Mouse (Mus musculus): ENCODE results near the gene Wdr74. TPM values are rescaled to one million over a fixed set of nuclear protein-coding genes. Genes with fewer than 3 reads are reported as not detected.
A peak's percentile ranks its signal among the peaks of the same experiment; 100 is the strongest.

The Wdr74 gene
- polyA plus RNA-seq, 1 experiment from 2014 or later, result 53.5 TPM

DNA sequence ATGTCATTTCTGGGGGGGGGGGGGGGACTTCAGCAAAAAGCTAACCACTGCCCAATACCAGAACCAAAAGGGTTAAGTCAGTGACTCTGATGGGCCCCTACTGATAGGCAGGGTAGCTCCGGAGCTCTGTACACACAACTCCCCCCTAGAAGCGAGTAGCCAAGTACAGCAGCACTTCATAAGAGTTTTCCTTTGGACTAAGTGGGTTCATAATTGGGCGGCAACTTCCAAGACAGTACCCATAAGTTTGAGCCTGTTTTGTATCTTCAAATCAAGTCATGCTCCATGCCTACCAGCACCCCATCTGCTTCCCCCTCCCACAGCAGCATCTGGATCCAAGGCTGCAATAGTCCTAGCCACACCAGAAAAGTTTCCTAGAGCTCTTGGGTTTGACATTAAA, 20.0 kb downstream of the Wdr74 start:
- 51% methylated on average over 3 of the region's 3 CpGs for WGBS
- H3K9me3 ChIP-seq (replicated peaks; ENCODE audit: control insufficient read depth, low read length), result no peaks in the 10 kb centered on the region

DNA sequence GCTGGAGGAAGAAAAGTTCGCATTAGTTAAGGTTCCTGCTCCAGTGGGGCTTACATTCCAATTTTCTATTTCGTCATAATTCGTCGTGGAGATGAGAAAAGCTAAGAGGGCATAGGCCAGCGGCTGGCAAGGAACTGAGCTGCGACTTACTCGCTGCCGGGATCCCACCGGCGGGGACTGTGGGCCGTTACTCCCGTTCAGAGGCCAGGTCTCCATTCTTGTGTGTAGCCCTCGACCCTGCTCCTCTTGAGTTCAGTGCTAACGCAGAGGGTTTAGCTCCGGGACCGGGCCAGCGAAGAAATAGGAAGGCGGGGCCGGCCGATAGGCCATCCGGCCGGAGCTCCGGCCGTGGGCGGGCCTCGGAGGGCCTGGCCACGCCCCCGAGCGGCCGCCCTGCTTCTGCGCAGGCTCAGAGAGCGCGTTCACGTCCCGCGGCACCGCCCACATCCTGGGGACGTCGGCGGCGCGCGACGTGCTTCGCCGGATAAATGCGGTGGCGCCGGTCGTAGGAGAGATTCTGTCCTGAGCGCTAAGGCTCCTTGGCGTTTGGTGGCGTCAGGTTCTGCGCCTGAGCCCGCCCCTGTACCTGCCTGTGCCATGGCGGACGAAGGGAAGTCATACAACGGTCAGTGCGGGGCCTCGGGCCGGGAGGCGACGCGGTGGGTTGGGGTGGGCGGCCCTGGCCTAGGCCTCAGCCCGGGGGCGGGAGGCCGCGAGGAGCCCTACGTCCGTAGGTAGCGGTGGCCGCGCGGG, 21.2 kb downstream of the Wdr74 start, which contains the start of gene Nxf1:
TSS of gene Nxf1 (plus strand) at position 439 of the 753 bp plus-strand sequence.
- Histone ChIP-seq H3K4me1 (ENCODE audit: control insufficient read depth, insufficient read depth, low read length) (peaks cover 22% of the 10 kb centered on the region), H3K4me2 (ENCODE audit: low read depth, low read length) (peak within 1 kb of the TSS; percentile 88), H3K9ac (ENCODE audit: low read length) (peak within 1 kb of the TSS; percentile 95), H3K4me3 (ENCODE audit: low read length) (peak within 1 kb of the TSS; percentile 77), H3K27me3 (ENCODE audit: control insufficient read depth, insufficient read depth, low read length) (no peaks in the 10 kb centered on the region), H3K27ac (ENCODE audit: low read length) (peak within 1 kb of the TSS; percentile 83), H3K36me3 (ENCODE audit: control insufficient read depth, insufficient read depth) (peaks cover 21% of the 10 kb centered on the region), H3K9me3 (replicated peaks; ENCODE audit: control insufficient read depth, low read length) (no peaks in the 10 kb centered on the region)
- under 1% methylated on average over 75 of the region's 75 CpGs for WGBS
- peak; percentile 95 for ATAC-seq (replicated peaks; ENCODE audit: extremely low read depth, insufficient read depth, low FRiP score)

More for the DNA sequence above, 20.0 kb downstream of the Wdr74 start:
- H3K4me3 ChIP-seq (ENCODE audit: low read length), result no peak overlapping the region
- H3K36me3 ChIP-seq (ENCODE audit: control insufficient read depth, insufficient read depth), result peaks cover 32% of the 10 kb centered on the region
- no peaks in the 10 kb centered on the region for H3K27me3 ChIP-seq (ENCODE audit: control insufficient read depth, insufficient read depth, low read length)
- peaks cover 22% of the 10 kb centered on the region for H3K4me1 ChIP-seq (ENCODE audit: control insufficient read depth, insufficient read depth, low read length)
- H3K27ac ChIP-seq (ENCODE audit: low read length), result no peak overlapping the region
- peak overlapping the region; percentile 80; the same call in 1 of the 2 replicates for H3K4me2 ChIP-seq (ENCODE audit: low read depth, low read length)
- no peak for ATAC-seq (replicated peaks; ENCODE audit: extremely low read depth, insufficient read depth, low FRiP score)
- peak overlapping the region; percentile 95 for H3K9ac ChIP-seq (ENCODE audit: low read length)

DNA sequence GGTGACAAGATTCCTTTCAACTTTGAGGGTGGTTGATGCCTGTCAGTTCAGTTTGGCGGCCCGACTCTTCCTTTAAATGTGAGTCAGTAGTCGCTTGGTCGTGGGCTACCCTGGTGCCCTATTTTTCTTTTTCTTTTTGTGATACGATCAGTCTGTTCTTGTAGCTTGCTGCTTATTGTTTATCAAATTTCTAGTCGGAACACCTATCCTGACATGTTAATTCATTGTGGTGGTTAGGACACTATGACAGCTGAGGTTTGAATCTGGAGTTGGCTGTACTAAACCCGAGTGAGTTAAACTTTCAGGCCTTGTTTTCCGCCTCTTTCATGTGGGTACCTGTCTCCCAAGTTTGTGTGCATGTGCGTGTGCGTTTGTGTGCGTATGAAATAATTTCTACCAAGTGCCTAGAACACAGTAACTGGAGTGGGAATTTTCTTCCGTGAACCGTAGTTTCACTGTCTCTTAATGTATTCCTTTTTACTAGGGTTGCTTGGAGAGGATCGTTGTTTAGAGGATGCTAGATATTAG, 21.9 kb downstream of the Wdr74 start:
- WGBS, result 3% methylated on average over 14 of the region's 14 CpGs
- no peak for ATAC-seq (replicated peaks; ENCODE audit: extremely low read depth, insufficient read depth, low FRiP score)
- peak overlapping the region; percentile 88 for H3K4me2 ChIP-seq (ENCODE audit: low read depth, low read length)
- H3K9ac ChIP-seq (ENCODE audit: low read length), result peak overlapping the region; percentile 95
- H3K4me1 ChIP-seq (ENCODE audit: control insufficient read depth, insufficient read depth, low read length), result peaks cover 22% of the 10 kb centered on the region
- no peaks in the 10 kb centered on the region for H3K9me3 ChIP-seq (replicated peaks; ENCODE audit: control insufficient read depth, low read length)
- peak overlapping the region; percentile 77 for H3K4me3 ChIP-seq (ENCODE audit: low read length)
- peaks cover 18% of the 10 kb centered on the region for H3K36me3 ChIP-seq (ENCODE audit: control insufficient read depth, insufficient read depth)
- peak overlapping the region; percentile 83 for H3K27ac ChIP-seq (ENCODE audit: low read length)
- no peaks in the 10 kb centered on the region for H3K27me3 ChIP-seq (ENCODE audit: control insufficient read depth, insufficient read depth, low read length)

DNA sequence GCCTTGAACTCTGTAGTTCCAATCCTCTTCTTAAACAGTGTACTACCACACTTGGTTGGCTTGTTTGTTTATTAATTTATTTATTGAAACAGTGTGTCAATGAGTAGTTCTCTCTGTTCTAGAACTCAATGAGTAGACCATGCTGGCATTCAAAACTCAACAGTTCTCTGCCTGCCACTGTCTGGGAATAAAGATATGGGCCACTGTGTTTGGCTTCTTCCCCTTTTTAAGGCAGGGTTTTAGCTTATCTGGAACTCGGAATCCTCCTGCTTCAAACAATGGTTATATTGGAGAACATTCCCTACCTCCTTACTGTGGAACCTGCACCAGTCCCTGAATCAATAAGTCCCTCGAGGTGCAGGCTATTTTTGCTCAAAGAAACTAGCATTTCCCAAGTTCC, 23.3 kb downstream of the Wdr74 start:
- 78% methylated on average over 2 of the region's 2 CpGs for WGBS
- Histone ChIP-seq H3K27ac (ENCODE audit: low read length) (no peak overlapping the region), H3K9ac (ENCODE audit: low read length) (no peak overlapping the region), H3K4me1 (ENCODE audit: control insufficient read depth, insufficient read depth, low read length) (peaks cover 22% of the 10 kb centered on the region), H3K4me2 (ENCODE audit: low read depth, low read length) (no peak overlapping the region), H3K36me3 (ENCODE audit: control insufficient read depth, insufficient read depth) (peaks cover 22% of the 10 kb centered on the region), H3K4me3 (ENCODE audit: low read length) (no peak overlapping the region), H3K9me3 (replicated peaks; ENCODE audit: control insufficient read depth, low read length) (no peaks in the 10 kb centered on the region), H3K27me3 (ENCODE audit: control insufficient read depth, insufficient read depth, low read length) (no peaks in the 10 kb centered on the region)
- no peak for ATAC-seq (replicated peaks; ENCODE audit: extremely low read depth, insufficient read depth, low FRiP score)

DNA sequence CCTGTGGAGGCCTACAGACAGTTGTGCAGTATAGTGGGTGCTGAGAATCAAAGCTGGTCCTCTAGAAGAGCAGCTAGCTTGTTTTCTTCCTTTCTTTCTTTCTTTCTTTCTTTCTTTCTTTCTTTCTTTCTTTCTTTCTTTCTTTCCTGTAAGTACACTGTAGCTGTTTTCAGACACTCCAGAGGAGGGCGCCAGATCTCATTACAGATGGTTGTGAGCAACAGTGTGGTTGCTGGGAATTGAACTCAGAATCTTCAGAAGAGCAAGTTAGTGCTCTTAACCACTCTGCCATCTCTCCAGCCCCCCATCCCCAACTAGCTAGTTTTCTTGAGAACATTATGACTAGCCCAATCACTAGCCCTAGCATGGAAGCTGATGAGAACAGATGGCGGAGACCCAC, 25.1 kb downstream of the Wdr74 start:
- WGBS, result 96% methylated on average over 2 of the region's 2 CpGs
- no peak overlapping the region for H3K27ac ChIP-seq (ENCODE audit: low read length)

DNA sequence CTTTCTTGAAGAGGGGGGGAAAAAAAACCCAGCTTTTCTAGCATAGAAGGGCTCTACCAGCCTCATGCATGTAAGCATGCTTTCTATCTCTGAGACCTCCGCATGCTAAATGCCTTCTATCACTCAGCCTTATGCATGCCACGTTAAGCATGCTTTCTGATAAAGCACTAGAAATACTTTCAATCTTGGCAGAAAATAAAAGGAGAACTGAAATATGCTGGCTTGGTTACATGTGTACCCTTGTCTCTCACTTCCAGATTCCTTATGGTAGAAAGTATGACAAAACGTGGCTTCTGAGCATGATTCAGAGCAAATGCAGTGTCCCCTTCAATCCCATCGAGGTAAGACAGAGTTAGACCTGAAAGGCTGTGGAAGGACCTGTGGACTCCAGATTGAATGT, 27.6 kb downstream of the Wdr74 start:
- Histone ChIP-seq H3K27me3 (ENCODE audit: control insufficient read depth, insufficient read depth, low read length) (no peaks in the 10 kb centered on the region), H3K9ac (ENCODE audit: low read length) (no peak overlapping the region), H3K36me3 (ENCODE audit: control insufficient read depth, insufficient read depth) (peaks cover 57% of the 10 kb centered on the region), H3K9me3 (replicated peaks; ENCODE audit: control insufficient read depth, low read length) (no peaks in the 10 kb centered on the region), H3K4me2 (ENCODE audit: low read depth, low read length) (no peak overlapping the region), H3K27ac (ENCODE audit: low read length) (no peak overlapping the region), H3K4me3 (ENCODE audit: low read length) (no peak overlapping the region), H3K4me1 (ENCODE audit: control insufficient read depth, insufficient read depth, low read length) (peaks cover 7% of the 10 kb centered on the region)
- WGBS, result 68% methylated on average over 4 of the region's 4 CpGs
- ATAC-seq (replicated peaks; ENCODE audit: extremely low read depth, insufficient read depth, low FRiP score), result no peak

More for the DNA sequence above, 25.1 kb downstream of the Wdr74 start:
- no peaks in the 10 kb centered on the region for H3K27me3 ChIP-seq (ENCODE audit: control insufficient read depth, insufficient read depth, low read length)
- no peak overlapping the region for H3K4me3 ChIP-seq (ENCODE audit: low read length)
- no peak overlapping the region for H3K4me2 ChIP-seq (ENCODE audit: low read depth, low read length)
- peaks cover 18% of the 10 kb centered on the region for H3K4me1 ChIP-seq (ENCODE audit: control insufficient read depth, insufficient read depth, low read length)
- no peak overlapping the region for H3K9ac ChIP-seq (ENCODE audit: low read length)
- no peaks in the 10 kb centered on the region for H3K9me3 ChIP-seq (replicated peaks; ENCODE audit: control insufficient read depth, low read length)
- H3K36me3 ChIP-seq (ENCODE audit: control insufficient read depth, insufficient read depth), result peaks cover 32% of the 10 kb centered on the region
- no peak for ATAC-seq (replicated peaks; ENCODE audit: extremely low read depth, insufficient read depth, low FRiP score)

DNA sequence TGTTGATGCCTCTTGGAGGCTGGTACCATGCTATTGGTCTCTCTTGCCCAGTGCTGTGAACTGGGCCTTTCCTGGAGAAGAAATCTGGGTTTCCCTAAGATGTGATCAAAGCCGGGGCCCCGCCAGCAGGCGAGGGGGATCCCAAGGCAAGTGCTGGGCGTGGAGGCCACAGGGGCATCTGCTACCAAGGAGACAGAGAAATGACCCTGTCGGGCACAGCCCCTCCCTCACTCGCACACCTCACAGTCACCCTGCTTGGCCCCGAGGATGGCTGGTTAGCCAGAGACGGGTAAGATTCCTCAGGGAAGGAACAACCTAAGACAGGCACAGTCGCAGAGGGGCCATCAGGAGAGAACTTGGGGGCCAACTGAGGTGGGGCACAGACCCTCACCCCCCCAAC, 29.9 kb downstream of the Wdr74 start:
- Histone ChIP-seq H3K9me3 (replicated peaks; ENCODE audit: control insufficient read depth, low read length) (no peaks in the 10 kb centered on the region), H3K4me2 (ENCODE audit: low read depth, low read length) (no peak overlapping the region), H3K36me3 (ENCODE audit: control insufficient read depth, insufficient read depth) (peaks cover 74% of the 10 kb centered on the region), H3K27ac (ENCODE audit: low read length) (no peak overlapping the region), H3K9ac (ENCODE audit: low read length) (no peak overlapping the region), H3K4me3 (ENCODE audit: low read length) (no peak overlapping the region), H3K4me1 (ENCODE audit: control insufficient read depth, insufficient read depth, low read length) (no peaks in the 10 kb centered on the region), H3K27me3 (ENCODE audit: control insufficient read depth, insufficient read depth, low read length) (no peaks in the 10 kb centered on the region)
- WGBS, result 96% methylated on average over 9 of the region's 9 CpGs
- ATAC-seq (replicated peaks; ENCODE audit: extremely low read depth, insufficient read depth, low FRiP score), result no peak

DNA sequence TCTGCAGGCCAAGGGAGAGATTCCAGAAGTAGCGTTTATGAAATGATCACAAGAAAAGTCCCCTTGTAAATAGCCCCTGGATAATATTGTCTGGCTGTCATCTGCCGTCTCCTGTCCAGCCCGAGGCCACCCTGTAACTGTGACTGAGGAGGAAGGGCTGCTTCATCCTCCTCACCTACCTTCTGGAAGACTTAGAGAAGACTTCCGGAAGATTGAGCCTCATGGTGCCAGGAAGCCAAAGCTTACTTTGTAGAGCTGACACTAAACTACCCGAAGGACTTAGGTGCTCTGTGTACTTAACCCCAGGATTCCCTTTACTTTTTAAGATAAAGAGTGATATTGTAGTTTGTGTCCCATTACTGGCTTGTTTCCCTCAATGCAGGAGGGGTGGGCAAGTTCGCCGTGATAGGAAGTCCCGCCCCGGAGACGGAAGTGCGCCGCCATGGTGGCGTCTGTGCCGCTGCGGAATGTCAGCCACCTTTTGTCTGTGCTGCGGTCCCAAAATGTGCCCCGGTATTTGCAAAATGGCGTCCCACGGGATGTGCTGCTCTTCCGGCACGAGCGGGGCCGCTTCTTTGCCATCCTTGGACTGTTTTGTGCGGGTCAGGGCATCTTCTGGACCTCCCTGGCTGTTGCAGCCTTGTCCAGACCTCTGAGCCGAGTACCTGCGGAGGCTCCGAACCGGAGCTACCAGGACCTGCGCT, 35.1 kb downstream of the Wdr74 start, which contains the start of gene Tmem223:
TSS of gene Tmem223 (plus strand) at position 430 of the 704 bp plus-strand sequence.
- ATAC-seq (replicated peaks; ENCODE audit: extremely low read depth, insufficient read depth, low FRiP score), result no peak
- Histone ChIP-seq H3K4me1 (ENCODE audit: control insufficient read depth, insufficient read depth, low read length) (peaks cover 24% of the 10 kb centered on the region), H3K27me3 (ENCODE audit: control insufficient read depth, insufficient read depth, low read length) (no peaks in the 10 kb centered on the region), H3K36me3 (ENCODE audit: control insufficient read depth, insufficient read depth) (peaks cover 49% of the 10 kb centered on the region), H3K9ac (ENCODE audit: low read length) (peak within 1 kb of the TSS; percentile 98), H3K4me2 (ENCODE audit: low read depth, low read length) (peak within 1 kb of the TSS; percentile 86), H3K27ac (ENCODE audit: low read length) (peak within 1 kb of the TSS; percentile 90), H3K4me3 (ENCODE audit: low read length) (peak within 1 kb of the TSS; percentile 90), H3K9me3 (replicated peaks; ENCODE audit: control insufficient read depth, low read length) (no peaks in the 10 kb centered on the region)
- 17% methylated on average over 29 of the region's 29 CpGs for WGBS

DNA sequence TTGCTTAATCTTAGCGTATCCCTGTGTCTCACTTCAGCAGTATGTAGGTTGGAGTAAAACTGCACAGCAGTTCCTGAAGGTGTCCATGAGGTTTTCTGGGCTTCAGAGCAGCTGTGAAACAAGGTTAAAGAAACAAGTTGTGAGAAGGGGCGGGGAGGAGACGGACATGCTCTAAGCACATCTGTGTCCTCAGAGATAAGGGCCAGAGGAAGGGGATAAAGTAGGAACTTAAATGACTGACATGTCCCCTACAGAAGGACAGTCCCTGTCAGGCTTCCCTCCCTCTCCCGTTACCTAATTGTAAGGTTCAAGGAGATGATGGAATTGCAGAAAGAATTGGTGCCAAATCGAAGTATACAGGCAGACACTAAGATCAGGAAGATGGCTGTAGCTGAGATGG, 37.4 kb downstream of the Wdr74 start:
- ATAC-seq (replicated peaks; ENCODE audit: extremely low read depth, insufficient read depth, low FRiP score), result no peak
- Histone ChIP-seq H3K4me1 (ENCODE audit: control insufficient read depth, insufficient read depth, low read length) (peaks cover 26% of the 10 kb centered on the region), H3K36me3 (ENCODE audit: control insufficient read depth, insufficient read depth) (peaks cover 28% of the 10 kb centered on the region), H3K9ac (ENCODE audit: low read length) (no peak overlapping the region; the same call in 1 of the 2 replicates), H3K27ac (ENCODE audit: low read length) (no peak overlapping the region; the same call in 1 of the 2 replicates), H3K9me3 (replicated peaks; ENCODE audit: control insufficient read depth, low read length) (no peaks in the 10 kb centered on the region), H3K4me3 (ENCODE audit: low read length) (peak overlapping the region; percentile 92), H3K4me2 (ENCODE audit: low read depth, low read length) (peak overlapping the region; percentile 79), H3K27me3 (ENCODE audit: control insufficient read depth, insufficient read depth, low read length) (no peaks in the 10 kb centered on the region)
- 50% methylated on average over 5 of the region's 5 CpGs for WGBS

Data from heart, embryonic 16.5 days (tissue).